Mouse (Mus musculus) neural tube, embryonic 15.5 days (tissue): ENCODE results near the gene Aph1b. TPM values are rescaled to one million over a fixed set of nuclear protein-coding genes. Genes with fewer than 3 reads are reported as not detected.
"Not testable (repeated sequence)": the region's sequence is repeated elsewhere in the genome, so short reads cannot be mapped to it uniquely, and the experiment has no call there.

Source experiments
- ATAC-seq: fragments of 200-750 bp; cut with Nextera tagmentation; 2 replicates; pipeline ENCODE4 v1.8.0; 2017; ENCODE audit warnings: mild to moderate bottlenecking, moderate TSS enrichment, moderate library complexity; ENCODE audit not compliant: low FRiP score
- H3K27ac ChIP-seq: fragments of 300-500 bp; sonication (generic); replicated peaks from 2 replicates; pipeline ENCODE4 v1.5.1; 2015; ENCODE audit warnings: mild to moderate bottlenecking, inconsistent platforms
- H3K27me3 ChIP-seq: fragments of 300-500 bp; sonication (generic); replicated peaks from 2 replicates; pipeline ENCODE4 v1.6.1; 2015; ENCODE audit warnings: inconsistent platforms
- H3K36me3 ChIP-seq: fragments of 300-500 bp; sonication (generic); 2 replicates; pipeline ENCODE4 v1.6.1; 2015; ENCODE audit warnings: inconsistent platforms
- H3K4me1 ChIP-seq: fragments of 300-500 bp; sonication (generic); 2 replicates; pipeline ENCODE4 v1.6.1; 2015; ENCODE audit warnings: inconsistent platforms
- H3K4me2 ChIP-seq: fragments of 300-500 bp; sonication (generic); 2 replicates; pipeline ENCODE4 v1.6.1; 2015; ENCODE audit warnings: inconsistent platforms, mild to moderate bottlenecking, moderate library complexity
- H3K4me3 ChIP-seq: fragments of 300-500 bp; sonication (generic); replicated peaks from 2 replicates; pipeline ENCODE4 v1.5.1; 2015; ENCODE audit warnings: mild to moderate bottlenecking, inconsistent platforms
- H3K9ac ChIP-seq: fragments of 300-500 bp; sonication (generic); replicated peaks from 2 replicates; pipeline ENCODE4 v1.6.1; 2015; ENCODE audit warnings: mild to moderate bottlenecking, inconsistent platforms
- H3K9me3 ChIP-seq: fragments of 300-500 bp; sonication (generic); replicated peaks from 2 replicates; pipeline ENCODE4 v1.6.1; 2016; ENCODE audit warnings: inconsistent platforms
- WGBS: fragments of 180-500 bp; shearing (Covaris S2); methylation state at CpG from one replicate; pipeline ENCODE4 v1.1.7; 2015; ENCODE audit warnings: mixed read lengths; 5-methylcytosine and 5-hydroxymethylcytosine counted together
- polyA plus RNA-seq: library from polyadenylated mRNA; unstranded; fragments of >200 nt; fragmentation: Nextera tagmentation; extraction: Ambion mirVana; gene quantifications from 2 replicates; pipeline ENCODE4 v1.2.1, GENCODE M21; 2015

Gene Aph1b
- polyA plus RNA-seq, 1 experiment from 2014 or later, result 18.7 TPM

GRCm38 (mm10) chr9:66796739-66797138 lies 1.4 kb upstream of the Aph1b start, which contains the start of gene Gm10647:
TSS of gene Gm10647 (plus strand) at chr9:66797039.
- Histone ChIP-seq H3K27me3 (no peaks in the 10 kb centered on the region; the same call in 1 of the 2 replicates), H3K4me3 (peak within 1 kb of the TSS; percentile 79), H3K9ac (peak within 1 kb of the TSS; percentile 82), H3K9me3 (no peaks in the 10 kb centered on the region), H3K36me3 (no peaks in the 10 kb centered on the region), H3K4me1 (peaks cover 16% of the 10 kb centered on the region), H3K4me2 (peak within 1 kb of the TSS; percentile 65), H3K27ac (peak within 1 kb of the TSS; percentile 92)
- no peak for ATAC-seq
- 82% methylated on average over 5 of the region's 5 CpGs for WGBS

- under 1% methylated on average over 43 of the region's 43 CpGs for WGBS
- Histone ChIP-seq H3K4me3 (peak overlapping the region; percentile 79), H3K4me2 (peak overlapping the region; percentile 65), H3K27me3 (no peaks in the 10 kb centered on the region), H3K4me1 (peaks cover 16% of the 10 kb centered on the region), H3K9ac (peak overlapping the region; percentile 82), H3K9me3 (no peaks in the 10 kb centered on the region), H3K27ac (peak overlapping the region; percentile 92), H3K36me3 (peaks cover 7% of the 10 kb centered on the region)
- ATAC-seq, result peak; percentile 64
Observed at GRCm38 (mm10) chr9:66794629-66795463, 444 bp downstream of the Aph1b start.

GRCm38 (mm10) chr9:66787821-66788220 lies 7.5 kb downstream of the Aph1b start:
- peaks cover 10% of the 10 kb centered on the region for H3K36me3 ChIP-seq
- H3K9me3 ChIP-seq, result no peaks in the 10 kb centered on the region
- no peak overlapping the region for H3K4me3 ChIP-seq
- 4% methylated on average over 2 of the region's 2 CpGs for WGBS
- ATAC-seq, result no peak
- H3K27ac ChIP-seq, result no peak overlapping the region
- no peaks in the 10 kb centered on the region; the same call in 1 of the 2 replicates for H3K4me1 ChIP-seq
- no peak overlapping the region for H3K9ac ChIP-seq
- H3K4me2 ChIP-seq, result no peak overlapping the region
- H3K27me3 ChIP-seq, result no peaks in the 10 kb centered on the region

GRCm38 (mm10) chr9:66784552-66784951 lies 10.7 kb downstream of the Aph1b start:
- H3K4me2 ChIP-seq, H3K27ac ChIP-seq, H3K4me3 ChIP-seq, H3K4me1 ChIP-seq, H3K9ac ChIP-seq, ATAC-seq, H3K9me3 ChIP-seq, H3K36me3 ChIP-seq, H3K27me3 ChIP-seq: not testable (repeated sequence)
- 71% methylated on average over 1 of the region's 3 CpGs for WGBS

GRCm38 (mm10) chr9:66770701-66771100 lies 24.6 kb downstream of the Aph1b start:
- Histone ChIP-seq H3K9me3 (no peaks in the 10 kb centered on the region), H3K4me1 (no peaks in the 10 kb centered on the region), H3K4me3 (no peak overlapping the region), H3K9ac (no peak overlapping the region), H3K4me2 (no peak overlapping the region), H3K36me3 (no peaks in the 10 kb centered on the region), H3K27me3 (no peaks in the 10 kb centered on the region), H3K27ac (no peak overlapping the region)
- no peak for ATAC-seq

- no peak overlapping the region for H3K27ac ChIP-seq
- H3K4me3 ChIP-seq, result no peak overlapping the region
- no peaks in the 10 kb centered on the region for H3K9me3 ChIP-seq
- H3K4me2 ChIP-seq, result no peak overlapping the region
- H3K9ac ChIP-seq, result no peak overlapping the region
- H3K27me3 ChIP-seq, result no peaks in the 10 kb centered on the region
- H3K36me3 ChIP-seq, result no peaks in the 10 kb centered on the region
- H3K4me1 ChIP-seq, result no peaks in the 10 kb centered on the region
- no peak for ATAC-seq
- WGBS, result 62% methylated on average over 3 of the region's 3 CpGs
Observed at GRCm38 (mm10) chr9:66769275-66769674, 26.0 kb downstream of the Aph1b start.

GRCm38 (mm10) chr9:66768721-66769120 lies 26.6 kb downstream of the Aph1b start:
- Histone ChIP-seq H3K9ac (no peak overlapping the region), H3K27me3 (no peaks in the 10 kb centered on the region), H3K27ac (no peak overlapping the region), H3K4me2 (no peak overlapping the region), H3K4me1 (no peaks in the 10 kb centered on the region), H3K4me3 (no peak overlapping the region), H3K36me3 (no peaks in the 10 kb centered on the region), H3K9me3 (no peaks in the 10 kb centered on the region)
- no peak for ATAC-seq
- 94% methylated on average over 1 of the region's 1 CpGs for WGBS

GRCm38 (mm10) chr9:66760991-66761390 lies 34.3 kb downstream of the Aph1b start:
- no peaks in the 10 kb centered on the region for H3K36me3 ChIP-seq
- no peak overlapping the region for H3K4me2 ChIP-seq
- 67% methylated on average over 1 of the region's 1 CpGs for WGBS
- H3K27ac ChIP-seq, result no peak overlapping the region
- no peaks in the 10 kb centered on the region for H3K4me1 ChIP-seq
- H3K9ac ChIP-seq, result no peak overlapping the region
- no peaks in the 10 kb centered on the region for H3K27me3 ChIP-seq
- ATAC-seq, result no peak
- H3K9me3 ChIP-seq, result no peaks in the 10 kb centered on the region
- H3K4me3 ChIP-seq, result no peak overlapping the region

GRCm38 (mm10) chr9:66752849-66753248 lies 42.4 kb downstream of the Aph1b start:
- no peak overlapping the region; the same call in 1 of the 2 replicates for H3K27ac ChIP-seq
- no peak for ATAC-seq
- H3K9me3 ChIP-seq, result no peaks in the 10 kb centered on the region
- H3K4me2 ChIP-seq, result no peak overlapping the region
- no peaks in the 10 kb centered on the region for H3K27me3 ChIP-seq
- H3K9ac ChIP-seq, result no peak overlapping the region
- H3K4me3 ChIP-seq, result no peak overlapping the region
- H3K4me1 ChIP-seq, result 0 out of 2 replicates have a peak, but pooled peaks cover 3% of the 10 kb centered on the region
- WGBS, result 76% methylated on average over 6 of the region's 6 CpGs
- H3K36me3 ChIP-seq, result no peaks in the 10 kb centered on the region

GRCm38 (mm10) chr9:66748390-66748789 lies 46.9 kb downstream of the Aph1b start:
- no peak overlapping the region for H3K4me2 ChIP-seq
- H3K9me3 ChIP-seq, result no peaks in the 10 kb centered on the region
- H3K4me1 ChIP-seq, result no peaks in the 10 kb centered on the region
- H3K36me3 ChIP-seq, result no peaks in the 10 kb centered on the region
- H3K27ac ChIP-seq, result no peak overlapping the region
- H3K4me3 ChIP-seq, result no peak overlapping the region
- no peaks in the 10 kb centered on the region for H3K27me3 ChIP-seq
- ATAC-seq, result no peak
- H3K9ac ChIP-seq, result no peak overlapping the region
- 66% methylated on average over 15 of the region's 15 CpGs for WGBS

- H3K36me3 ChIP-seq, result no peaks in the 10 kb centered on the region
- no peak overlapping the region for H3K9ac ChIP-seq
- H3K4me3 ChIP-seq, result no peak overlapping the region
- H3K9me3 ChIP-seq, result no peaks in the 10 kb centered on the region
- no peak for ATAC-seq
- H3K27ac ChIP-seq, result no peak overlapping the region
- WGBS, result 90% methylated on average over 2 of the region's 2 CpGs
- no peak overlapping the region for H3K4me2 ChIP-seq
- no peaks in the 10 kb centered on the region for H3K4me1 ChIP-seq
- no peaks in the 10 kb centered on the region for H3K27me3 ChIP-seq
Observed at GRCm38 (mm10) chr9:66744531-66744930, 50.8 kb downstream of the Aph1b start.

GRCm38 (mm10) chr9:66739516-66739915 lies 55.8 kb downstream of the Aph1b start:
- Histone ChIP-seq H3K4me1 (no peaks in the 10 kb centered on the region), H3K4me3 (no peak overlapping the region), H3K9ac (no peak overlapping the region), H3K4me2 (no peak overlapping the region), H3K27ac (no peak overlapping the region), H3K9me3 (no peaks in the 10 kb centered on the region), H3K36me3 (no peaks in the 10 kb centered on the region), H3K27me3 (no peaks in the 10 kb centered on the region)
- WGBS, result 90% methylated on average over 7 of the region's 7 CpGs
- ATAC-seq, result no peak
